Mouse (Mus musculus) ES-CJ7 (cell line): ENCODE data around the gene Mab21l2.

ENCODE experiments used
- DNase-seq: peaks from one replicate; pipeline ENCODE4 v3.0.0; 2011; ENCODE audit warnings: low read depth, low spot score

The Mab21l2 gene

GRCm38 (mm10) chr3:86548091-86549015 lies at the start of gene Mab21l2:
TSS of gene Mab21l2 (minus strand) at chr3:86548629.
- peak; percentile 57 for DNase-seq

GRCm38 (mm10) chr3:86575312-86575711 lies 26.9 kb upstream of the Mab21l2 start:
- no peak for DNase-seq

- no peak for DNase-seq
Observed at GRCm38 (mm10) chr3:86572519-86573244, 24.3 kb upstream of the Mab21l2 start.

- DNase-seq: no peak
Observed at GRCm38 (mm10) chr3:86571518-86571917, 23.1 kb upstream of the Mab21l2 start.

- DNase-seq: no peak
Observed at GRCm38 (mm10) chr3:86567312-86567711, 18.9 kb upstream of the Mab21l2 start.

GRCm38 (mm10) chr3:86561396-86561795 lies 13.0 kb upstream of the Mab21l2 start:
- DNase-seq: no peak

- DNase-seq: no peak
Observed at GRCm38 (mm10) chr3:86561023-86561344, 12.6 kb upstream of the Mab21l2 start.

- DNase-seq: no peak
Observed at GRCm38 (mm10) chr3:86560281-86561022, 12.0 kb upstream of the Mab21l2 start.

- no peak for DNase-seq
Observed at GRCm38 (mm10) chr3:86559635-86560034, 11.2 kb upstream of the Mab21l2 start.

- no peak for DNase-seq
Observed at GRCm38 (mm10) chr3:86558976-86559375, 10.5 kb upstream of the Mab21l2 start.

- no peak for DNase-seq
Observed at GRCm38 (mm10) chr3:86552170-86552569, 3.7 kb upstream of the Mab21l2 start.

- DNase-seq: no peak
Observed at GRCm38 (mm10) chr3:86551011-86551728, 2.7 kb upstream of the Mab21l2 start.

- peak; percentile 38 for DNase-seq
Observed at GRCm38 (mm10) chr3:86550301-86551010, 2.0 kb upstream of the Mab21l2 start.

GRCm38 (mm10) chr3:86547251-86547791 lies 1.1 kb downstream of the Mab21l2 start:
- DNase-seq: peak; percentile 19

GRCm38 (mm10) chr3:86546471-86547250 lies 1.8 kb downstream of the Mab21l2 start:
- DNase-seq: peak; percentile 55

GRCm38 (mm10) chr3:86545945-86546344 lies 2.5 kb downstream of the Mab21l2 start:
- DNase-seq: no peak

GRCm38 (mm10) chr3:86544785-86545184 lies 3.6 kb downstream of the Mab21l2 start:
- no peak for DNase-seq

GRCm38 (mm10) chr3:86541863-86542397 lies 6.5 kb downstream of the Mab21l2 start:
- DNase-seq: no peak

- DNase-seq: no peak
Observed at GRCm38 (mm10) chr3:86541074-86541614, 7.3 kb downstream of the Mab21l2 start.
